Comparison of ENCODE assay signal across 14 mouse cellular contexts in genomic region chr19:28424180-28424579, GRCm38 (mm10).
"Had no signal": no experiment of that assay in that cellular context is flagged by ENCODE, and none has a peak within 500 bp of the region (broad histone marks: within the 10 kb centered on the region; RNA-seq: fewer than 3 reads in every experiment).

No protein-coding gene starts in this region.

- H3K27me3 ChIP-seq: limb, embryonic 15.5 days; midbrain, embryonic 12.5 days; neural tube, embryonic 13.5 days had no signal

- H3K9me3 ChIP-seq: limb, embryonic 15.5 days; midbrain, embryonic 12.5 days; neural tube, embryonic 13.5 days had no signal

- H3K27ac ChIP-seq: kidney, postnatal 0 days; limb, embryonic 15.5 days; midbrain, embryonic 12.5 days; neural tube, embryonic 13.5 days had no signal

- H3K4me3 ChIP-seq: limb, embryonic 15.5 days; midbrain, embryonic 12.5 days; neural tube, embryonic 13.5 days had no signal

- H3K4me1 ChIP-seq: limb, embryonic 15.5 days; midbrain, embryonic 12.5 days; neural tube, embryonic 13.5 days had no signal

- DNase-seq: kidney, adult 9 months; kidney, postnatal 36 days; layer of hippocampus, adult 9-11 months; layer of hippocampus, postnatal 36 days; right cerebral cortex, adult 18-20 months; right cerebral cortex, postnatal 25 days; thymus, adult 2 months had no signal

- H3K9ac ChIP-seq: limb, embryonic 15.5 days; midbrain, embryonic 12.5 days; neural tube, embryonic 13.5 days had no signal

- ATAC-seq: inflammation-experienced regulatory T-cells, adult 6 months; intestine, postnatal 0 days; midbrain, embryonic 16.5 days had no signal

- H3K36me3 ChIP-seq: limb, embryonic 15.5 days; midbrain, embryonic 12.5 days; neural tube, embryonic 13.5 days had no signal

- H3K4me2 ChIP-seq: limb, embryonic 15.5 days; midbrain, embryonic 12.5 days; neural tube, embryonic 13.5 days had no signal
